Mouse (Mus musculus) liver, embryonic 14.5 days (tissue): Measurements from ENCODE around the gene Camk1g. TPM values are rescaled to one million over a fixed set of nuclear protein-coding genes. Genes with fewer than 3 reads are reported as not detected.

ENCODE experiments used
- ATAC-seq: fragments of 200-750 bp; cut with Nextera tagmentation; 2 replicates; pipeline ENCODE4 v1.8.0; 2017; ENCODE audit warnings: moderate number of reproducible peaks, mild to moderate bottlenecking, moderate library complexity; ENCODE audit not compliant: insufficient read depth
- DNase-seq, 3 experiments: peaks; one replicate each; pipeline ENCODE4 v3.0.0-alpha.2; 2012 to 2013; ENCODE audit warnings: low read depth in 3 of 3, low spot score in 3 of 3
- H3K27ac ChIP-seq: fragments of 300-500 bp; sonication (generic); 2 replicates; pipeline ENCODE4 v1.5.1; 2014; ENCODE audit warnings: moderate library complexity, mild to moderate bottlenecking, control low read depth, inconsistent platforms
- H3K27me3 ChIP-seq: fragments of 300-500 bp; sonication (generic); 2 replicates; pipeline ENCODE4 v1.6.1; 2014; ENCODE audit warnings: mild to moderate bottlenecking, low read length, moderate library complexity; ENCODE audit not compliant: control insufficient read depth, insufficient read depth
- H3K36me3 ChIP-seq: fragments of 300-500 bp; sonication (generic); replicated peaks from 2 replicates; pipeline ENCODE4 v1.6.1; 2014; ENCODE audit warnings: low read depth; ENCODE audit not compliant: control insufficient read depth, insufficient read depth
- H3K4me1 ChIP-seq, 2 experiments: fragments of 200-500 bp in 1 of 2; fragments of 300-500 bp in 1 of 2; sonication (generic) in 1 of 2; replicated peaks; 2 replicates each; pipeline ENCODE4 v1.6.1; 2012 to 2014; ENCODE audit warnings: antibody characterized with exemption in 1 of 2, inconsistent platforms in 1 of 2, low read length in 1 of 2; ENCODE audit not compliant: control insufficient read depth in 2 of 2, insufficient read depth in 2 of 2
- H3K4me2 ChIP-seq: fragments of 300-500 bp; sonication (generic); 2 replicates; pipeline ENCODE4 v1.6.1; 2014; ENCODE audit warnings: low read depth, mild to moderate bottlenecking, control low read depth, moderate library complexity
- H3K4me3 ChIP-seq, 2 experiments: fragments of 200-500 bp in 1 of 2; fragments of 300-500 bp in 1 of 2; sonication (generic) in 1 of 2; 2 replicates each; pipeline ENCODE4 v1.5.1; 2012 to 2014; ENCODE audit warnings: low read depth in 2 of 2, low read length in 2 of 2, mild to moderate bottlenecking in 2 of 2, control low read depth in 1 of 2, inconsistent platforms in 1 of 2, moderate library complexity in 1 of 2; ENCODE audit not compliant: insufficient read depth in 1 of 2
- H3K9ac ChIP-seq: fragments of 300-500 bp; sonication (generic); replicated peaks from 2 replicates; pipeline ENCODE4 v1.6.1; 2014; ENCODE audit warnings: mild to moderate bottlenecking, control low read depth, moderate library complexity
- H3K9me3 ChIP-seq: fragments of 300-500 bp; sonication (generic); 2 replicates; pipeline ENCODE4 v1.6.1; 2016; ENCODE audit warnings: low read length, mixed read lengths; ENCODE audit not compliant: control insufficient read depth
- CTCF ChIP-seq: IDR thresholded peaks from 2 replicates; pipeline ENCODE4 v1.5.1; 2016; ENCODE audit warnings: antibody characterized with exemption, low read depth, control low read depth
- EP300 ChIP-seq: IDR thresholded peaks from 2 replicates; pipeline ENCODE4 v1.6.1; 2016; ENCODE audit warnings: antibody characterized with exemption, low read depth
- WGBS: fragments of 180-500 bp; shearing (Covaris S2); extraction: QIAGEN DNeasy Blood & Tissue Kit; methylation state at CpG from one replicate; pipeline ENCODE4 v1.1.7; 2014; ENCODE audit not compliant: insufficient replicate concordance; 5-methylcytosine and 5-hydroxymethylcytosine counted together
- polyA plus RNA-seq, 2 experiments: library from polyadenylated mRNA; depleted of rRNA in 1 of 2; stranded (reverse) in 1 of 2; unstranded in 1 of 2; fragments of >200 nt; fragmentation: Nextera tagmentation in 1 of 2; extraction: Ambion mirVana in 1 of 2; gene quantifications; 2 replicates each; pipeline versions ENCODE4 v1.2.1 to v1.2.3; 2012 to 2014

Gene Camk1g
- polyA plus RNA-seq, 2 experiments: 0.15 to 0.23 TPM

DNA sequence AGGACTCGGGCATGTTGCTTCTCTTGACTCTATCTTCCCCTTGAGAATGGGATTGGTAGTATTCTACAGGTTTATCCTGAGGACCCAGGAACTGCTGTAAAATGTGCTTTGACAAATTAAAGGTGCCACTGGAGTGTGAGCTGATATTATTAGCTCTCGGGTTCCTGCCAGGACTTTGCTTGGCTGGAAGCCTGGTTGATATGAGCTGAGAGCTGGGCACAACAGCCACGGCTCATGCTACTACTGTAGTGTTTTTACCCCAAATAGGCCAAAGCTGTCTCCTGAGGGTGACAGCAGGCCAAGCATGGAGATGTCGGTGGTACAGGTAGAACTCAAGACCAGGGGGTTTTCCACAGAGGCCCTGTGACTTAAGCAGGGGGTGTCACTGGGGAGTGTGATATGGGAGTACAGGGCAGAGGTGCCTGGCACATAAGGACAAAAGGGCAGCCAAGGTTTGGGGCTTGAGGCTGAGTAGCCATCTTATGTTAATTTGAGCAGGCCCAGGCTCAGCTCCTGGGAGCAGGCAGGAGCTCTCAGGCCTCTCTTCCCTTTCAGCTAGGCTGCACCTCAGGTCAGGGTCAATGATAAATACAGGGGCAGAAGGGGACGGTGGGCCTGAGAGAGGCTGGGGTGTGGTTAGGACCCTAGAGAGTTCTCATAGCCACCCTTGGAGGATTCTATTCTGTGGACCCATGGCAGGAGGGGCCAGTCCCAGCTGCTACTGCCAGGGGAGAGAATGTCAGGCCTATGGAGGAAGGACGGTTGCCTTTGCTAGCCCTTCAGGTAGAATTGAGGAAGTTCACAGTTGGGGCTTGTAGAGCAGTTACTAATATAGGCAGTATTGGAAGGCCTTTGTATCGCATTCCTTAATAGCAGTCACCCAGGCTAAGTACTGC is 33.7 kb downstream of the Camk1g start:
- no peak overlapping the region for H3K4me3 ChIP-seq
- H3K9me3 ChIP-seq: no peaks in the 10 kb centered on the region
- no peak overlapping the region for H3K4me2 ChIP-seq
- no peak for ATAC-seq
- no peak overlapping the region for H3K9ac ChIP-seq
- WGBS: 54% methylated on average over 7 of the region's 7 CpGs
- TF ChIP-seq EP300 (no peak), CTCF (no peak)
- H3K36me3 ChIP-seq: no peaks in the 10 kb centered on the region
- no peaks in the 10 kb centered on the region for H3K4me1 ChIP-seq
- H3K27ac ChIP-seq: no peak overlapping the region
- H3K27me3 ChIP-seq: no peaks in the 10 kb centered on the region
- no peak for DNase-seq

DNA sequence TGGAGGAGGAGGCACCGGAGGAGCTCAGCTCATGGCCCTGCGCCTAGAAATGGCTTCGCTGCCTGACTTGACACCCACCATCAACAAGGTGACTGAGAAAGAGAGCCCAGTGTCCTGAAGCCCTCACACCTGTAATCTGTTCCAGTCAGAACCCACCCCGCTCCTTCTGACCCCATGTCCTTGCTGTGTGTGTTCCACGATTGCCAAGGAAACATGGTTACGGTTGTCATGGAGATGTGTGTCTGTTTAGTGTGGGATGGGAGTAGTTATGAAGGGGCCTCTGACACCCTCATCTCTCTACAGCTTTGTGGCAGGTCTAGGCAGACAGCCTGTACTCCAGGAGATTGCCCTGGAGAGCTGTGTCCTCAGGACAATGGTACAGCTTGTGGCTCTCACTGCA is 35.6 kb downstream of the Camk1g start:
- TF ChIP-seq EP300: no peak
- TF ChIP-seq CTCF: no peak
- Histone ChIP-seq H3K4me2 (no peak overlapping the region), H3K4me1 (no peaks in the 10 kb centered on the region), H3K27me3 (no peaks in the 10 kb centered on the region), H3K36me3 (no peaks in the 10 kb centered on the region), H3K27ac (no peak overlapping the region), H3K4me3 (no peak overlapping the region), H3K9ac (no peak overlapping the region), H3K9me3 (no peaks in the 10 kb centered on the region)
- 73% methylated on average over 6 of the region's 6 CpGs for WGBS
- ATAC-seq (no peak), DNase-seq (no peak)

DNA sequence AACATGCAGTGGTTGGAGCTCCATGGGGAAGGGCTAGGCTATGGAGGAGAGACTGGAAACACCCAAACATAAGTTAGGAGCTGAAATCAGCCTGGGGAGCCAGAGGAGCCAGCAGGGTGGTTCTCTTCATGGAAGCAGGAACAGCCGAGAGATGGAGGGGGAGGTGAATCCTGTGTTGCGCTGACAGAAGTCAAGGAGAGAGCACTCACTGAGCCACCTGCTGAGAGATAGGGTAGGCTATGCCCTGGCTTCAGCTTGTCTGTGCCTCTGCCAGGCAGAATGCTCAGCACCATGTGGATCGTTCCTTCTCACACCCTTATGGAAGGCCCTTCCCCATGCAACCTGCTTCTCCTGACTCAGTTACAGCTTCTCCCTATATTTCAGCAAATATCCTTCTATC is 36.3 kb downstream of the Camk1g start:
- 62% methylated on average over 3 of the region's 3 CpGs for WGBS
- TF ChIP-seq EP300 (no peak), CTCF (no peak)

DNA sequence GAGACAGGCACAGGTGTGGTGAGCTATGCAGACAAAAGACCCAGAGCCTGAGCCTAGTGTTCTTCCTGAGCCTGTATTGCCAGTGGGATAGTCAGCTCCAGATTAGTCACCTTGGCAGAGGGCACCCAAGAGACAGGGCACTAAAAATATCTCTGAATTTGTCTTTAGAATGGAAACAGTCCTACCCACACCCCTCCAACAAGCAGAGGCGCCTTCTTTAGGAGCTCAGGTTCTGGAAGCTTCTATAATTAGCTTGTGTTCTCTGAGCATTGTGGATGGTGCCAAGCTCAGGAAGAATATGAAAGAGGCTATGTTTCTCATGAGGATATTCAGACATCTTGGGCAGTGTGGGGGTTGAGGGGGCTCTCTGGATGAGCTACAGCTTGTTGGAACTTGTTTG is 37.4 kb downstream of the Camk1g start:
- TF ChIP-seq EP300 (no peak), CTCF (no peak)
- H3K36me3 ChIP-seq: no peaks in the 10 kb centered on the region
- no peak overlapping the region for H3K27ac ChIP-seq
- no peak overlapping the region for H3K9ac ChIP-seq
- 49% methylated on average over 1 of the region's 1 CpGs for whole genome bisulfite sequencing
- H3K4me3 ChIP-seq: no peak overlapping the region
- no peak overlapping the region for H3K4me2 ChIP-seq
- no peak for ATAC-seq
- H3K4me1 ChIP-seq: peaks cover 0 to 1% of the 10 kb centered on the region in 2 experiments; a peak in 1 of 4 replicates
- H3K27me3 ChIP-seq: no peaks in the 10 kb centered on the region
- DNase-seq: no peak
- no peaks in the 10 kb centered on the region for H3K9me3 ChIP-seq

More for the DNA sequence above, 36.3 kb downstream of the Camk1g start:
- no peak overlapping the region for H3K27ac ChIP-seq
- H3K4me1 ChIP-seq: no peaks in the 10 kb centered on the region
- no peak for ATAC-seq
- H3K27me3 ChIP-seq: no peaks in the 10 kb centered on the region
- no peak overlapping the region for H3K4me2 ChIP-seq
- H3K9ac ChIP-seq: no peak overlapping the region
- H3K9me3 ChIP-seq: no peaks in the 10 kb centered on the region
- H3K4me3 ChIP-seq: no peak overlapping the region
- no peak for DNase-seq
- no peaks in the 10 kb centered on the region for H3K36me3 ChIP-seq

DNA sequence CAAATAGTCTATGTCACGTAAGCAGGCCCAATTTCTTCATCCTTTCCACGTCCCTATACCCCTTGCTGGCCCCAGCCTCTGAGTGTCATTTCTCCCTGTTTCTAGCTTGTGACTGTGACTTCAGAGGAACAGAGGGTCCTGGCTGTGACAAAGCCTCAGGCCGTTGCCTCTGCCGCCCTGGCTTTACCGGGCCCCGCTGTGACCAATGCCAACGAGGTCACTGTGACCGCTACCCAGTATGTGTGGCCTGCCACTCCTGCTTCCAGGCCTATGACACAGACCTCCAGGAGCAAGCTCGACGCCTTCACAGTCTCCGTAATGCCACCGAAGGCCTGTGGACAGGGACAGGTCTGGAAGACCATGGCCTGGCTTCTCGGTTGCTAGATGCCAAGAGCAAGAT is 38.1 kb downstream of the Camk1g start:
- no peak overlapping the region for H3K4me2 ChIP-seq
- no peak for DNase-seq
- no peaks in the 10 kb centered on the region for H3K9me3 ChIP-seq
- H3K36me3 ChIP-seq: no peaks in the 10 kb centered on the region
- TF ChIP-seq EP300 (no peak), CTCF (no peak)
- no peak overlapping the region for H3K4me3 ChIP-seq
- WGBS: 68% methylated on average over 13 of the region's 13 CpGs
- no peaks in the 10 kb centered on the region for H3K27me3 ChIP-seq
- no peak for ATAC-seq
- no peak overlapping the region for H3K9ac ChIP-seq
- H3K27ac ChIP-seq: no peak overlapping the region
- H3K4me1 ChIP-seq: peaks cover 0 to 5% of the 10 kb centered on the region in 2 experiments; a peak in 1 of 4 replicates
